Mouse (Mus musculus): ENCODE data around the gene Gm20883. TPM values are rescaled to one million over a fixed set of nuclear protein-coding genes. Genes with fewer than 3 reads are reported as not detected.

Gene Gm20883
- polyA plus RNA-seq (2014; fragmentation: Illumina TruSeq; extraction: RNeasy Lipid Tissue Mini Kit (QIAGEN cat#74804); ENCODE audit: low read depth, low replicate concordance): not detected

DNA sequence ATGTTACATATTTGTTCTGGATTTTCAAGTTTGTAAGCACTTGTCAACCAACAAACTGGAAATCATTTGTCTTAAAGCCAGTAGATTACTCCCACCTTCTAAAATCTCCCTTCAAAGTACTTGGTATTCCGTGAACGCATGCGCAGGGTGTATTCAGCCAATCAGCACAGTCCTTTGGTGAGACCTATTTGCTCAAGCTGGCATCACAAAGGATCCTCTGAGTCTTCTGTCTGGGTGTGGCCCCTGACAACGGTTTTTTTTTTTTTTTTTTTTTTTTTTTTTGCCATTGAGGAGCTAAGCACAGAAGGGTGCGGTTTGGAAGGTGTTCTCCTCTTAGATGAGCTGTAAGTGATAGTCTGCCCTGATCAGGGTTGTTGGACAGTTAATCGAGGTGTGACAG is at the start of gene Gm20883:
Gm20883 (plus strand) TSS at position 301 of the 400 bp plus-strand sequence.

